Mouse (Mus musculus): ENCODE data around the gene Znhit6. TPM values are rescaled to one million over a fixed set of nuclear protein-coding genes. Genes with fewer than 3 reads are reported as not detected.

Znhit6 gene
- total RNA-seq, 4 experiments from 2014 or later: 16.5 to 19.4 (median 17.8) TPM

DNA sequence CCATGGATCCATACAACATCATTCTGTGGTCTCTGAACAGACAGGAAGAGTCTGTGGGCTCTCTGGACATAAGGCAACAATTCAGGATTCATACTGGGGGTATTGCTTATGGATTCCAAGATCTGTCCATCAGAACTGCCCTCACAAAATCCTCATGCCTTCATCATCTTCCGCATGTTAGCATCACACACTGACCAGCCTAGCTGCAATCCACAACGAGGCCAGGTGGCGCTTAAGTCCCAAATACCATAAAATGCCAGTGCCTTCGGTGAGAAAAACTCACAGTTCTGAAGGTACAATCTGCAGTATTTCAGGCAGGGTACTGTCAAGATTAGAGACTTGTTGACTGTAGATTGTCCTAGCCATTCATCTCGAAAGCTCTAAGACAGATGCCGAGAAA lies 69.5 kb downstream of the Znhit6 start:
- no peak for DNase-seq (ENCODE audit: low spot score in 2 of 2)

DNA sequence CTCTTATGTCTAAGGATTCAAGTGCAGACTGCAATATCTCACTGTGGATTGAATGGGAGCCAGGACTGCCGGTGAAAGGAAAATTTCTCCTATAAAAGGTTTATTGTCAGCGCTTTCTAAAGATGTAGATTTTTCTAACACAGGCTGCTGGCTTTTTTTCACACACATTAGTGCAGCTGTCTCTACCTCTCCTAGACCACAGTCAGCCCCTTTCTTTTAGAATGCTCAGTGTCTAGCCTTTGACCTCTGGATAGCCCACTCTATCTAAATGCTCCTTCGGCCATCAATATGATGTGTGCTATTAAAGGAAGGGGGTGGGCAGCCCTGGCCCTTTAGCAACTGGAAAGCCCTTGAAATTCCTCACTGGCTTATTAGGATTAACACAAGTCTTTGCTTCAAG lies 70.0 kb downstream of the Znhit6 start:
- DNase-seq (ENCODE audit: low spot score in 2 of 2): no peak

DNA sequence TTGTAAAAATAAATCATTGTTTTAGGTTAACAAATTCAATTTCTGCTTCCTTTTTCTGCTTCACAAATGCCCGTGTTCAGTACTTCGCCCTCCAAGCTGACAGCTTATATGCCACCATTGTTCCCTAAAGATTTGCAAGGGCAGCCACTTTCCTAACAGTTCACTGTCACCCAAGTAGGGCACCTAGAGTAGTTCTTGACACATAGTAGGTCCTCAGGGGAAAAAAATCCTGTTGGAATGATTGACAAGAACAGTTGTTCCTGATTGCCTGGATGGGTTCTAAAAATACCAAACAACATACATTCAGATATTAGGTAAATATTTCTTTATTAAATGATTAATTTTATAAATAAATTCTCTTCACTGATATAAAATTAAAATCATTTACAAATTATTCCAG lies 70.7 kb downstream of the Znhit6 start:
- DNase-seq (ENCODE audit: low spot score in 2 of 2): no peak

DNA sequence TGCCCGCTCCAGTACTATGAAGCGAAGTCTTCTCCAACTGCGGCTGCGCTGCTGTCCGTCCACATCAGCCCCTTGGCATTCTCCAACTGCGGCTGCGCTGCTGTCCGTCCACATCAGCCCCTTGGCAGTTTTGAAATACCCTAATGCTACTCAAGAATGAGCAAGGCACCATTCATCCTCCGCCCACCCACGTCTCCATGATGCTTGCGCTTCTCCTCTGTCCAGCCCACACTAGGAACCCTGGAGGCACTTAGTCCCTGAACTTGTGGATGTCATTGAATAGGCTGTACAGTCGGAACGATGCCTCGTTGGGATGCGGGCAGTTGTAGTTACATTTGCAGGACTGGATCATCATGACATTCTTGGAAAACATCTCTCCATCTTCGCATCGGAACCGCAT lies 71.4 kb downstream of the Znhit6 start:
- no peak for DNase-seq (ENCODE audit: low spot score in 2 of 2)

DNA sequence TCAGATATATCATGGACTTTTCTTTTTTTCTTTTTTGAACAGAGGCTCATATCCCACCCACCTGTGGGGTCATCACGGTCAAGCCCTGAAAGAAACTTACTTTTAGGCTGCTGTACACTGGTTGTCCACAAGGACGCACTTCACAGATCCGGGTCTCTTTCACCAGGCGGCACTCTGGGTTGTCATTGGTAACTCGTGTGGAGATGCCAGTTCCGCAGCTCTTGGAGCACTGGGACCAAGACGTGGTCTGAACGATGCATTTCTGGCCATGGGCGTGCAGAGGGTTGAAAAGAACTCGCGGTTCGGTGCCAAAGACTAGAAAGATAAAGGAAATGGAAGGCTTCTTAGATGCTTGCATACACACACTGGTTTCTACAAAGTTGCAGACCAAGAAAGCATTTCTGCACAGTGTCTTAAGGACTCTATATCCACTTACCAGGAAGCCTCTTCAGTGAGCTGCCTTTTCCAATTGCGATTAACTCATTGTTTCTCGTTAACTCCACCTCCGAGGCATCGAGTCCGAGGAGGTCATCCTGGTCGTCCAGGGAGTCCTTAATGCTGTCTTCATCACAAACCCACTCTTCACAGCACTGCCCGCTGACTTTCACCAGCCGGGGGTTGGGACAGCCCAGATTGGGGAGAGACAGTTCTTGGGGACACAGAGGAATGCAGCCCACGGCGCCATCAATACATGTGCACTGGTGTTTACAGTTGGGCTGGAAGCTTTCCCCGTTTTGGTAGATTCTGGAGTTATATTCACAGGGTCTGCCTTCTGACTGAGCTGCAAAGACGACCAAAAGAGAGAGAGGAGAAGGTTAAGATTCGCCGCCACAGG lies 72.3 kb downstream of the Znhit6 start:
- DNase-seq (ENCODE audit: low spot score in 2 of 2): no peak

DNA sequence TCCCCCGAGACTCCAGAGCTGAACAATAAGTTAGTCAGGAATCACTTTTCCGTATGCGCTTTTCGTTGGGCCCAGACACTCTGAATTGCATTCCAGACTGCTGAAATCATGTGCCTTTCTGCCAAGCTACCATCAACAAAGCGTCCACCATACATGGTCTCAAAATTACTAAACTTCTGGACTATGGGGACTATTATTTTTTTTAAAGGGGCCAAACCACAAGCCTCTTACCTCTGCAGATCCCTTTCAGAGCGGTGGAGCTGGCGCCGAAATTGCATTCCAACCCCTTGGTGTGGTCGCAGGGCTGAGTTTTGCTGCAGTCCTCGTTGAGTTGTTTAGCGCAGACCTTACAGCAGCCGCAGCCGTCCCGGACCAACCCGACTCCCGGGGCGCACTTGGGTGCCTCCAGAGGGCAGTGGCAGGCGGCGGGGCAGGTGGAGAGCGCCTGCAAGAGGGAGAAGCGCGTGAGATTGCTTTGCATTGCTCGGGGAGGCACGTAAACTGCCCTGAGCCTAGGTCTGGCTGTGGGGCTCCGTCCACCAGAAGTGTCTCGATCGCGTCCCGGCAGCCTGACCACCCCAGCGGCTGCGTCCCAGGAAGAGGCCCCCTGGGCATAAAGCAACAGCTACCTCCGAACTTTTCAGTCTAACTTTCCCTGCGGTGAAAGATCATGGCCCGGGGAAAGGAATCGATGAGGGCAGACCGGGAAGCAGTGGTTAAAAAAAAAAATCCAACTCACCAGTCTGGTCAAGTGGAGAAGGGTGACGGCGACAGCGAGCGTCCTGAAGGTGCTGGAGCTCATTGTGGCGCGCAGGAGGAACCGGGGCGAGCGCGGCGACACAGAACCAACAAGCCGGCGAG lies 73.2 kb downstream of the Znhit6 start:
- no peak for DNase-seq (ENCODE audit: low spot score in 2 of 2)

- peak in 1 of 2 experiments; percentile 58 for DNase-seq (ENCODE audit: low spot score in 2 of 2)
These were observed 73.8 kb downstream of the Znhit6 start, which contains the start of gene Ccn1 for GRCm38 (mm10) chr3:145649852-145650202. Gene Ccn1, minus strand, starts transcription at chr3:145649981.

DNA sequence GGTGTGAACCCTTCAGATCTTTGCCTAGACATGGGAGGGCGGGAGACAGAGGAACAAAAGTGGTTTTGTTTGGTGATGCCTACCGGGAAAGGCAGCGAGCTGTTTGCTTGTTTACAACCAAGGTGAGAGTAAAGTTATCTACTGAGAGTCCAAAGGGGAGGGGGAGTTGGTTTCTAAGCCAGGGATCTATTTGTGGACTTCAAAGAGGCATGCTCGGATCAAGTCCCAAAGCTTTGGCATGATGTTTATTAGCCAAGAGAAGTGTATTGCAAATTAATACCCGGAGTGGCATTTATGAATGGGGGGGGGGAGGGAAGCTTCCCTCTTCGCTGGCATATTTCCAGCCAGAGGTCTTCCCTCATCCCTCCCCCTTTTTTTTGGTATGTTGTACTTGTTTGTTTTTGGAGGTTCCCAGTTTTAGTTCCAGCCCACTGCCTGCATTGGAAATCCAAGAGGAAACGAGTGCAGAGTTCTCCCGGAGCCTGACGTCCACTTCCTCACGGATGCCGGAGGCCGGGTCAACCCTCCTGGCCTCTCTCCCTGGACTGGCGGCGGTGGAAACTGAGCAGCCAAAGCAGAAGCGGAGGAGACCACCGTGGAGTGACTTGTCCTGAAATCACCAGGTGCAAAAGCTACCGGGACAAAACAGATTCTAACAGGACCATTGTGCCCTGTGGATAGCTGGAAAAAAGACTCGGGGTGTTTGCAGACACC lies 74.5 kb downstream of the Znhit6 start:
- DNase-seq (ENCODE audit: low spot score in 2 of 2): no peak

DNA sequence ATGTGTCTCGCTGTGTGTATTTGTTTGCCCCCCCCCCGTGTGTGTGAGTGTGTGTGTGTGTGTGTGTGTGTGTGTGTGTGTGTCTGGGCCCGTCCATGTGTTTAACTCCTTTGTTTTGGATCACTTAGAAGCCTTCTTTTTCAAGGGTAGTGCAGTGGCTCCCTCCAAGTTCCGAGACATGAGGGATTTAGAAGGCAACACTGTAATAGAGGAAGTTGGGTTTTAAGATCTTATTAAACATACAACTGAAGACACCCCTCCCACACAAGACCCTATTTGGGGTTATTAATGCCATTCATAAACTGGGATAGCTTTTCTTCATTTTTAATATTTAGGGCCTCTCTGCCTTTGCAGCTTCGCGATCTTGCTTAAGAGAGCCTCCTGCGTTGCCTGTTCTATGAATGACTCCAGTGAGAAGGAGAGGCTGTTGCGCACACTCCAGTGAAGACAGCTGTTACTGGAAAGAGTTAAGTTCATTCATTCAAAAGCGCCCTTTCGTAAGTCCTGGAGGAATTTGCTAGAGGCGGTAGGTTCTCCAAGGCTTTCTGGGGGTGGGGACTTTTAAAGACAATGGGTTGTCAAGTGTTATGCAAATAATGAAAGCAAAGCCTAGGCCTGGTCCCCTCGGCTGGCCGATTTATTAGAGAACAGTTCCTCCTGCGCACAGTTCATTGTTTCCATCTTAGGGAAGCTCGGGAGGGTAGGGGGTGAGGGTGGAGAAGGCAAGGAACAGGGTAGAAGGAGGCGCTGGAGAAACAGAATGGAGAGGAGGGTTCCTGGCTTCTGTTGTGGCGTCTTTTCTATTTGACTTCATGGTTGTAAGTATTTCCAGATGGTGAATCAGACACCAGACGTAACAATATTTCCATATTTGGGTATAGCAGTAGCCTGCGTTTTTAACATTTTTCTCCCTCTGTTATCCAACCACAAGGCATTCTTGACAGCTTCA lies 75.3 kb downstream of the Znhit6 start:
- DNase-seq (ENCODE audit: low spot score in 2 of 2): no peak

DNA sequence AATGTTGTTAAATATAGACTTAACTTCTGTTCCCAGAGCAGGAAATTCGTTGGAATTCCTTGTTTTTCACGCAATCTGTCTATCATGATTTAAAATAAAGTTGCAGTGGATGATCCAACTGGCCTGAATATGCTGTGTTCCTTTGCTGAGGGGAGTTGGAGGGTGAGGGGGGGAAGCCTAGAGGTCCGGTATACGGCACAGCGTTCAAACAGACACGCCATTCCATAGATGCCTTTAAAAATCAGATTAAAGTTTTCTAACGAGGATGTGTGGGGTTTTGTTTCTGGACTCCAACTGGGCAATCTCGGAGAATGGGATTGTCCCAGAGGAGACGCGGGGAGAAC lies 75.9 kb downstream of the Znhit6 start:
- DNase-seq (ENCODE audit: low spot score in 2 of 2): no peak

DNA sequence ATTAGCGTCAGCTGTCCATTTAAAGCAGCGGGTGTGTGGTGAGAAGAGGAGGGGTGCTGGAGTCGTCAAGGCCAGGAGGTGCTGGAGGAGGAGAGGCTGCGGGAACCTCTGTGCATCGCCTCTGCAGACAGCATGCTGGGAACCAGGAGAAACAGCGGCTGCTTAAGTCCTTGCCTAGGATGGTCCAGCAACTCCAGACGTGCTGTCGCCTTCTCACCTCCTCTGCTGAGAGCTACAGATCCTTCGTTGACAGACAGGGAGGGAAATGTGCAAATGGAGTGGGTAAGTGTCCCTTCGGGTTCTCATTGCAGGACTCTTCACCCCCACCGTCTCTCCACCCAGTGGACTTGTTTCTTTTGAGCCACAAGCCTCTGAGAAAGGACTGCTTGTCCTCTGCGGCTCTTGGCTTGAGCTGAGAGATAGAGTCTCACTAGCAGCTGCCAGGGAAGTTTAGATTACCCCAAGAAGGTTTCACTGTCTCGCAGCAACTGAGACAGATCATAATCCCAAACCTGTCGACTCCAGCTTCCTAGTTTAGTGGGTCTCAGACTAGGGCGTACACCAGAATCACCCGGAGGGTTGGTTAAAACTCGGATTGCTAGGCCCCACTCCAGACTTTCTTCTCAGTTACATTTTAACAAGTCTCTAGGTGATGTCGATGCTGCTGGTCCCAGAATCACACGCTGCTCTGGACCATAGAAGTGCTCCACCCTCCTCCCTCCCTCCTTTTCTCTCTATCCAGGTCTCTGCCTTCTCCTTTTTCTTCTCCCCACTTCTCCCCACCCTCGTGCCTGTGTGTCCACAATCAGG lies 76.5 kb downstream of the Znhit6 start:
- DNase-seq (ENCODE audit: low spot score in 2 of 2): no peak

DNA sequence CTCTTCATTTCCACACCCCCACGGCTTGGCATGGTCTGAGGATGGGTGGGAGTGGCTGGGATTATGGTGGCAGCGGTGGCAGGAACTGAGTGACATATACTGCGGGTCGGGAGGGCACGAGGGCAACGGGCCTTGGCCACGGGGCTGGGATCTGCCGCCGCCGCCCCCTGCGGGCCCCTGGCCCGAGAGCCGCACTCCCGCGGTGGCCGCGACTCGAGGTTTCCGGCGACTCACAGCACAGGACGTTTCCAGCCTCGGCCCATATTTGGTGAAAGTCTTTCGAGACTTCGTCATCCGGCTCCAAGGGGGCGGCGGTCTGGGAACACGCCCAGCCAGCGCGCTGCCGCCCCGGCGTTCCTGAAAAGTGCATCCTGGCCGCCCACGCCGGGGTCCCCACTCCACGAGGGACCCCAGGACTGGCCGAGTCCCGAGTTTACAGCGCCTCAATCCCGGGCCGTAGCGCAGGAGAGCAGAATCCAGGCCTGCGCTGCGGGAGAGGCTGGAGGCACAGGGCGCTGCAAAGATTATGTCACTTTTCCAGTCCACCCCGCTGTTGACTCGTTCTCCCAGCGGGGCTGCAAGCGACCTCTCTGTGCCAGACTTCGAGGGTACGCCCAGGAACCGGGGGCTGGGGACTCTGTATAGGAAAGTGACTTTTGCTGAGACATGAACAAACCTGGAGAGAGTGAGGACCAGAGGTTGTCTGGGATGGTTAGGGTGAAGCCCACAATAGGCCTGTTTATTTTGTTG lies 77.4 kb downstream of the Znhit6 start:
- DNase-seq (ENCODE audit: low spot score in 2 of 2): no peak

DNA sequence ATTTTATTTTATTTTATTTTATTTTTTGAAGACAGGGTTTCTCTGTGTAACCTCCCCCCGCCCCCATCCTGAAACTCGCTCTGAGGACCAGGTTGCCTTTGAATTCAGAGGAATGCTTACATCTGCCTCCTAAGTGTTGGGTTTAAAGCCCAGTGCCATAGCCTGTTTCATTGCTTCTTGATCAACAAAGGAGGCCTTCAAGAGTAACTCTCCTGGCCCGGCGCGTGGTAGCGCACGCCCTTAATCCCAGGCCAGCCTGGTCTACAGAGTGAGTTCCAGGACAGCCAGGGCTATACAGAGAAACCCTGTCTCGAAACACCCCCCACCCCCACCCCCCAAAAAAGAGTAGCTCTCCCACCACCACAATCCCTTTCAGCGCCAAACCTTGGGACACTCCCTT lies 78.0 kb downstream of the Znhit6 start:
- DNase-seq (ENCODE audit: low spot score in 2 of 2): no peak

Other genes with a start within 250 kb of the Znhit6 start
- 10 to 100 TPM in 1 of 4 experiments, 1 to 10 TPM in 3; 2.2 to 11.9 (median 5.3) TPM for gene Ccn1, start 73.8 kb downstream of the Znhit6 start, total RNA-seq (2022)
- gene Ddah1, start 182.5 kb downstream of the Znhit6 start, total RNA-seq (2022): 10 to 100 TPM; 55.4 to 64.4 (median 60.5) TPM

All from layer of hippocampus, adult 8-10 months (tissue).